Mouse (Mus musculus): ENCODE data around the gene Itpripl2.

GRCm38 (mm10) chr7:118533178-118533578 lies 41.4 kb upstream of the Itpripl2 start, which contains the start of gene Coq7:
- TF ChIP-seq CTCF (IDR thresholded peaks at IDR 0.05; ENCODE audit: insufficient read depth, low read depth, low read length) (no peak), POLR2A (IDR thresholded peaks at IDR 0.05; ENCODE audit: insufficient read depth, low read depth, low read length) (peak; percentile 77)
